Mouse (Mus musculus) bone marrow, adult 2 months (tissue): Measurements from ENCODE around the gene Epb41.

ENCODE experiments used
- CTCF ChIP-seq: fragments of 200-500 bp; IDR thresholded peaks from 2 replicates; pipeline ENCODE4 v1.5.1; 2011; ENCODE audit warnings: low read length, control low read depth; ENCODE audit not compliant: control insufficient read depth, insufficient read depth
- POLR2A ChIP-seq: fragments of 200-500 bp; IDR thresholded peaks from 2 replicates; pipeline ENCODE4 v1.6.1; 2011; ENCODE audit warnings: low read depth, mild to moderate bottlenecking, control low read depth, low read length, borderline replicate concordance; ENCODE audit not compliant: control insufficient read depth

GRCm38 (mm10) chr4:132043726-132044125 is 31.4 kb downstream of the Epb41 start:
- no peak for TF ChIP-seq POLR2A
- TF ChIP-seq CTCF = no peak
